Mouse (Mus musculus) embryonic fibroblast, embryonic 13.5 days (primary cell): ENCODE measurements around the gene St8sia2. TPM values are rescaled to one million over a fixed set of nuclear protein-coding genes. Genes with fewer than 3 reads are reported as not detected.
"Not testable (repeated sequence)": the region's sequence is repeated elsewhere in the genome, so short reads cannot be mapped to it uniquely, and the experiment has no call there.

Source experiments
- H3K27ac ChIP-seq: 2 replicates; pipeline ENCODE4 v1.5.1; 2012; ENCODE audit warnings: low read length, control low read depth, inconsistent platforms; ENCODE audit not compliant: insufficient read depth
- H3K4me1 ChIP-seq: 2 replicates; pipeline ENCODE4 v1.6.1; 2011; ENCODE audit warnings: low read length; ENCODE audit not compliant: control insufficient read depth, insufficient read depth
- H3K4me3 ChIP-seq: 2 replicates; pipeline ENCODE4 v1.5.1; 2011; ENCODE audit warnings: mild to moderate bottlenecking, control low read depth, low read length; ENCODE audit not compliant: insufficient read depth
- CTCF ChIP-seq: IDR thresholded peaks from 2 replicates; pipeline ENCODE4 v1.5.1; 2011; ENCODE audit warnings: mild to moderate bottlenecking, control low read depth, low read length, moderate library complexity, borderline replicate concordance; ENCODE audit not compliant: insufficient read depth
- POLR2A ChIP-seq: IDR thresholded peaks from 2 replicates; pipeline ENCODE4 v1.6.1; 2011; ENCODE audit warnings: low read depth, mild to moderate bottlenecking, control low read depth, low read length, moderate library complexity
- polyA plus RNA-seq: library from polyadenylated mRNA; stranded (reverse); fragments of >200 nt; gene quantifications from 2 replicates; pipeline ENCODE4 v1.2.4, GENCODE M21; 2011; ENCODE audit warnings: low read depth; ENCODE audit not compliant: missing spikeins, insufficient read length

The St8sia2 gene
- polyA plus RNA-seq, 1 experiment = 15.1 TPM

- no peak overlapping the region for H3K4me3 ChIP-seq
- no peak for TF ChIP-seq POLR2A
- TF ChIP-seq CTCF = no peak
Measured at GRCm38 (mm10) chr7:73989366-73989765, 24.1 kb downstream of the St8sia2 start.

DNA sequence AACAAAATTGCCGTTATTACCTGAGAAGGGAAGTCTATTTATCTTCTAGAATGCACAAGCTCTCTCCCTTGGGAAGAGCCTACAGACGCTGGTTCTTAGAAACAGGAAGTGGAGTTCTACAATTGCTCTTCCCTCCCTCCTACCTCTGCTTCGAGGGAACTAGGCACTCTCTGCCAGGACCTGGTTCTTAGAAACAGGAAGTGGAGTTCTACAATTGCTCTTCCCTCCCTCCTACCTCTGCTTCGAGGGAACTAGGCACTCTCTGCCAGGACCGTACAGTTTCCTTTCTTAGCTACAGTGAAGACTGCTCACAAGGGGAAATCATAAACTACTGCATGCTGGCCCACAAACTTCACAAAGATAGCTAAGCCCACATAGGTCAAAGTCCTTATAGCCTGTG is 41.3 kb downstream of the St8sia2 start:
- H3K27ac ChIP-seq, H3K4me1 ChIP-seq, H3K4me3 ChIP-seq: not testable (repeated sequence)

More at GRCm38 (mm10) chr7:73989366-73989765, 24.1 kb downstream of the St8sia2 start:
- H3K27ac ChIP-seq = no peak overlapping the region
- no peaks in the 10 kb centered on the region for H3K4me1 ChIP-seq

DNA sequence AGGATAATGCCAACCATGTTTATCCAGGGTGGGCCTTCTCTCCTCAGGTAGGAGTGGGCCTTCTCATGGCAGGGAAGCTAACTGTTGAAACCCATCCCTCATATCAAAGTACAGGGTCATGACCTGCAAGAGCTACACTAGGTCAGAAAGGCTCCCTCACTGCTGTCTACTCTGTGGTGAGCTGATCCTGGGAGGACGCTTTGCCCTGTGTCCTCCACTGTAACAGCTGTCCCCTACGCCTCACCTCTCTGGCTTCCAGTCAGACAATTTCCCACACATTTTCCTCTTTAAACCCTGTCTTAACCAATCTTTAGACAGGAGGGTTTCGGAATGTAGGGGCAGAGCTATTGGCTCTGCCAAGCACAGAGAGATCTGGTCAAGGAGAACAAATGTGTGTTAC is 48.3 kb downstream of the St8sia2 start:
- H3K27ac ChIP-seq = no peak overlapping the region
- TF ChIP-seq CTCF (no peak), POLR2A (no peak)

DNA sequence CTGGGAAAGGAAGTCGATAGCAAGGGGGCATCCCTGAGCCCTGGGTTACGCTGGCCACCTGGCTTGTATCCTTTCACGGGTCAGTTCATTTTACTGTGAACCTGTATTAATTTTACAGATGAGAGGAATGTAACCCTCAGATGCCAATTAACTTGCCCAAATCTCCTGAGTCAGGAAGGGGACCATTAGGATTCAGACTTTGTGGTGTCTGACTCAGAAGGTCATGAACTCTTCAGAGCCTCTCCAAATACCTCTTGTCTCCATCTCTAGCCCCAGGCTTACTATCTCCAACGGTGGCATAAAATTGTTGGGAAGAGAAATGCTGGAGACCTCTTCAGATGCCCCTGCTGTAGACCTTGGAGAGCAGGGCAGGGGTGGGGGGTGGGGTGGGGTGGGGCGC is 51.1 kb downstream of the St8sia2 start:
- TF ChIP-seq POLR2A (no peak), CTCF (no peak)
- Histone ChIP-seq H3K4me1 (0 out of 2 replicates have a peak, but pooled peaks cover 3% of the 10 kb centered on the region), H3K27ac (no peak overlapping the region), H3K4me3 (no peak overlapping the region)

More for the DNA sequence above, 48.3 kb downstream of the St8sia2 start:
- Histone ChIP-seq H3K4me1 (0 out of 2 replicates have a peak, but pooled peaks cover 3% of the 10 kb centered on the region), H3K4me3 (no peak overlapping the region)

- Histone ChIP-seq H3K27ac (no peak overlapping the region), H3K4me1 (no peaks in the 10 kb centered on the region), H3K4me3 (no peak overlapping the region)
- TF ChIP-seq POLR2A (no peak), CTCF (no peak)
Measured at GRCm38 (mm10) chr7:73954441-73954840, 59.0 kb downstream of the St8sia2 start.

GRCm38 (mm10) chr7:73953131-73953530 is 60.4 kb downstream of the St8sia2 start:
- no peak overlapping the region for H3K4me3 ChIP-seq
- no peaks in the 10 kb centered on the region for H3K4me1 ChIP-seq
- no peak overlapping the region for H3K27ac ChIP-seq

DNA sequence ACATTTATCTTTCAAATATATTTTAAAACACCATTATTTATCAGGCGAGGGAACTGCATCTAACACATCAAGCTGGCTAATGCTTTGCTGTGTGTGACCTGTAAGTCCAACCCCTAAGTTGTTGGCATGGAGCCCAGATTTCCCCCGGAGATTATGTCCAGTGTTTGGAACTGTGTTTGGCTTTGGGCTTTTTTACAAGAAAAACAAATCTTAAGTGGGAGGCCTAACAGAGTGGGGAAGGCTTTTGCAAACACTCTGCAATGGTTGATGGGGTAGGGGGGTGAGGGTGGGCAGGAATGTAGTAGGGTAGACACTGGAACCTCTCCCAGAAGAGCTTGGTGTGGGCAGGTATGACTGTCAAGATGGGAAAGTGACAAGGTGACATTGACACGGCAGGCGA is 71.8 kb downstream of the St8sia2 start:
- Histone ChIP-seq H3K27ac (no peak overlapping the region), H3K4me3 (no peak overlapping the region), H3K4me1 (no peaks in the 10 kb centered on the region)
- no peak for TF ChIP-seq POLR2A

More at GRCm38 (mm10) chr7:73953131-73953530, 60.4 kb downstream of the St8sia2 start:
- TF ChIP-seq POLR2A = no peak
- no peak for TF ChIP-seq CTCF

- TF ChIP-seq CTCF (no peak), POLR2A (no peak)
- Histone ChIP-seq H3K27ac (no peak overlapping the region), H3K4me3 (no peak overlapping the region), H3K4me1 (no peaks in the 10 kb centered on the region; the same call in 1 of the 2 replicates)
Measured at GRCm38 (mm10) chr7:73939236-73939635, 74.3 kb downstream of the St8sia2 start.

DNA sequence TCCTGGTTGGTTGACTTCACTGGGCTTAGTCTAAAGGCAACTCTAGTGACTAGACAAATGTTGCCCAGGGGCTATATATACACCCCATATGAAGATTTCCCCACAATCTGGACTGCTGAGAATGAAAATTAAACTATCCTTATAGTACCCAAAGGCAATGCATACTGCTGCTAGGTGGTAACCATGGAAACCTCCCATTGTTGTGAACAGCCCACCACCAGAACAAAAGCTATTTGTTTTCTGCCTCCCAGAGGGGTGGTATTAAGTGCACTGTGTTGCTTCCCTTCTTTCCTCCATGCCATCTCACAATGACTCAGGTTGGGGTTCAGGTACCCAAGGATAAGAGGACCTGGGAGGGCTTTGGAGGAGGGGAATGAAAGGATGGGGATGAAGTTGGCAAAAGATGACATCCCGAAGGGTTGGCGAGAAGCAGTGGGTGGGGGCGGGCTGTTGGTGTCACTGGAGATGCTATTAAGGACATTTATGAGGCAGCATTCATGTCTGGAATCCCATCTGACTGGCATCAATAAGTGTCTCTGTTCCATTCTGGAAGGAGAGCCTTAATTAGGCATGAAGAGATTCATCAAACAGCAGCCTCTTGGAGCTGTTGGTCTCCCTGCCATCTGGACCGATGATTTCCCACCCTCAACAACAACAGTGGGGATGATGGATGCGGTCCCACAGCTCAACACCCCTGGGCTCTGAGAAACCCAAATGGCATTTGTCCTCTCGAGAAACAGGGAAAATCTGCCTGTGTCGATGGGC is 75.3 kb downstream of the St8sia2 start:
- TF ChIP-seq POLR2A = no peak
- TF ChIP-seq CTCF = no peak

GRCm38 (mm10) chr7:73936119-73936518 is 77.4 kb downstream of the St8sia2 start:
- Histone ChIP-seq H3K27ac (no peak overlapping the region), H3K4me1 (no peaks in the 10 kb centered on the region; the same call in 1 of the 2 replicates), H3K4me3 (no peak overlapping the region)
- TF ChIP-seq POLR2A (no peak), CTCF (no peak)

More for the DNA sequence above, 75.3 kb downstream of the St8sia2 start:
- Histone ChIP-seq H3K27ac (no peak overlapping the region), H3K4me1 (no peaks in the 10 kb centered on the region; the same call in 1 of the 2 replicates), H3K4me3 (no peak overlapping the region)

- no peaks in the 10 kb centered on the region; the same call in 1 of the 2 replicates for H3K4me1 ChIP-seq
- no peak for TF ChIP-seq CTCF
- TF ChIP-seq POLR2A = no peak
- H3K27ac ChIP-seq = no peak overlapping the region
- H3K4me3 ChIP-seq = no peak overlapping the region
Measured at GRCm38 (mm10) chr7:73935703-73936102, 77.8 kb downstream of the St8sia2 start.
